Mouse (Mus musculus) lung, adult 2 months (tissue): ENCODE measurements around the gene Cox6a1.

ENCODE experiments used
- CTCF ChIP-seq: fragments of 200-500 bp; IDR thresholded peaks from 2 replicates; pipeline ENCODE4 v1.5.1; 2011; ENCODE audit warnings: mild to moderate bottlenecking, low read length, control low read depth; ENCODE audit not compliant: insufficient read depth
- POLR2A ChIP-seq: fragments of 200-500 bp; IDR thresholded peaks from 2 replicates; pipeline ENCODE4 v1.6.1; 2011; ENCODE audit warnings: low read depth, mild to moderate bottlenecking, control low read depth, low read length, borderline replicate concordance; ENCODE audit errors: extremely low read depth

DNA sequence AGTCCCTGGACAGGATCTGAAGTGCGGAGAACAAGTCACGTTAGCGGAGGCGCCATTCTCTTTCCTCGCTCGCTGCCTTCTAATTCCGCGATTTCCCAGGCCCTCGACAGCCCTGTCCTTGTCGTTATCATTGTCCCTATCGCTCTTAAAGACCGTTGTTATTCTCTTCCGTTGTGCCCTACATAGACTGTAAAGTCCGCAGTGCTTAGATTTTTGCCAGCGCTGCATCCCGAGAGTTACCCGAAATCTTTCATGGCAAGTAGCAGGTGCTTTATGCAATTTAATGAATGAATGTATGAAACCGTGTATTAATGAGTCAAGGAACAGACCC is 409 bp upstream of the Cox6a1 start:
- TF ChIP-seq POLR2A (no peak), CTCF (no peak)
